Mouse (Mus musculus) heart, embryonic 11.5 days (tissue): ENCODE measurements around the gene Lce1d. TPM values are rescaled to one million over a fixed set of nuclear protein-coding genes. Genes with fewer than 3 reads are reported as not detected.
"Not testable (repeated sequence)": the region's sequence is repeated elsewhere in the genome, so short reads cannot be mapped to it uniquely, and the experiment has no call there.

Source experiments
- ATAC-seq: fragments of 200-750 bp; cut with Nextera tagmentation; replicated peaks from 2 replicates; pipeline ENCODE4 v1.8.0; 2017; ENCODE audit warnings: moderate library complexity; ENCODE audit not compliant: insufficient number of reproducible peaks, low FRiP score, low TSS enrichment
- H3K27ac ChIP-seq: fragments of 300-500 bp; sonication (generic); 2 replicates; pipeline ENCODE4 v1.5.1; 2014; ENCODE audit warnings: mild to moderate bottlenecking, low read depth, low read length
- H3K27me3 ChIP-seq: fragments of 300-500 bp; sonication (generic); 2 replicates; pipeline ENCODE4 v1.6.1; 2014; ENCODE audit warnings: mild to moderate bottlenecking, low read length, mixed read lengths; ENCODE audit not compliant: control insufficient read depth, insufficient read depth
- H3K36me3 ChIP-seq: fragments of 300-500 bp; sonication (generic); 2 replicates; pipeline ENCODE4 v1.6.1; 2014; ENCODE audit warnings: mild to moderate bottlenecking, low read length, moderate library complexity, mixed read lengths; ENCODE audit not compliant: control insufficient read depth, insufficient read depth
- H3K4me1 ChIP-seq: fragments of 300-500 bp; sonication (generic); 2 replicates; pipeline ENCODE4 v1.6.1; 2014; ENCODE audit warnings: low read length; ENCODE audit not compliant: control insufficient read depth, insufficient read depth
- H3K4me2 ChIP-seq: fragments of 300-500 bp; sonication (generic); 2 replicates; pipeline ENCODE4 v1.6.1; 2014; ENCODE audit warnings: mild to moderate bottlenecking, moderate library complexity
- H3K4me3 ChIP-seq: fragments of 300-500 bp; sonication (generic); 2 replicates; pipeline ENCODE4 v1.5.1; 2014; ENCODE audit warnings: low read depth, low read length
- H3K9ac ChIP-seq: fragments of 300-500 bp; sonication (generic); 2 replicates; pipeline ENCODE4 v1.6.1; 2014; ENCODE audit warnings: mild to moderate bottlenecking, low read depth, low read length, moderate library complexity
- H3K9me3 ChIP-seq: fragments of 300-500 bp; sonication (generic); replicated peaks from 2 replicates; pipeline ENCODE4 v1.6.1; 2016; ENCODE audit warnings: low read length; ENCODE audit not compliant: control insufficient read depth
- WGBS: fragments of 180-500 bp; shearing (Covaris S2); extraction: QIAGEN DNeasy Blood & Tissue Kit; methylation state at CpG from one replicate; pipeline ENCODE4 v1.1.7; 2014; ENCODE audit not compliant: insufficient replicate concordance; 5-methylcytosine and 5-hydroxymethylcytosine counted together
- polyA plus RNA-seq: library from polyadenylated mRNA; unstranded; fragments of >200 nt; fragmentation: Nextera tagmentation; extraction: Ambion mirVana; gene quantifications from 2 replicates; pipeline ENCODE4 v1.2.1, GENCODE M21; 2014

Lce1d gene
- not detected in 2 replicates for polyA plus RNA-seq

DNA sequence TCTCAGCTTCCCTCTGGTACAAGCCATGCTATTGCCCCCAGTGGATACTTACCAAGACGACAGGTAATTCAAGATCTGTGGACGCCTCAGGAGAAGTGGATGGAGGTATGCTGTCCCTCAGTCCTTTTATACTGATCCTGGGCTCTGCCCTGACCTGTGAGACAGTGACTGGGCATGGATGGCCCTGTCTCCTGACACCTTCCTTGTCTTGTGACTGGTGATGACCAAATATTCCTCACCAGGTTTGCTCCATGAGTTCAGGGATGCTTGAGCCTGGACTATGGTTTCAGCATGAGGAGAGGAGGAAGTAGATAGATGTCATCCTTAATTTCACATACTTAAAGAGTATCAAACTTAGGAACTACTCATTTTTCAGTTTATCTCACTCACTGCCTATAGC, at the start of gene Lce1d:
Gene Lce1d (minus strand): TSS at position 101 of the 400 bp plus-strand sequence.
- Histone ChIP-seq H3K4me2 (no peak within 1 kb of the TSS), H3K27ac (no peak within 1 kb of the TSS), H3K27me3 (no peaks in the 10 kb centered on the region), H3K9ac (no peak within 1 kb of the TSS), H3K4me1 (no peaks in the 10 kb centered on the region), H3K9me3 (no peaks in the 10 kb centered on the region), H3K4me3 (no peak within 1 kb of the TSS), H3K36me3 (no peaks in the 10 kb centered on the region)
- 59% methylated on average over 2 of the region's 2 CpGs for WGBS
- ATAC-seq, result no peak

DNA sequence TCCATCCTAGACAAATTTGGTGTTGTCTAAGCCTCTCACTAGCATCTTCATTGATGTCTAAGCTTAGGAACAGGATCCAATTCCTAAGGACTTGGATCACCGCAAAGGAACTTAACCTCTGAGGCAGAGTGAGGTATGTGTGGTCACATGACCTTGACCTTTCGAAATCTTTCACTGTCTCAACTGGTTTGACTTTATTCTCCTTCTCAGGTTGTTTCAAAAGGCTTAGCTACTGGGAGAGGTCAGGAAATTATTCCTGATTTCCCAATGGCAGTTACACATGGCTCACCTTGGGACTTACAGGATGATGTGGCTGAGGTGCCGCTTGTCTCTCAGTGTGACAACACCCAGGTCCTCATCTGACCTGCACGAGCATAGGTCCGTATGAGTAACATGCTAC, 35.6 kb upstream of the Lce1d start:
- no peaks in the 10 kb centered on the region for H3K27me3 ChIP-seq
- H3K27ac ChIP-seq, result no peak overlapping the region
- no peaks in the 10 kb centered on the region for H3K36me3 ChIP-seq
- no peaks in the 10 kb centered on the region for H3K9me3 ChIP-seq
- H3K4me1 ChIP-seq, result no peaks in the 10 kb centered on the region
- H3K4me3 ChIP-seq, result no peak overlapping the region
- H3K4me2 ChIP-seq, result no peak overlapping the region
- no peak for ATAC-seq
- H3K9ac ChIP-seq, result no peak overlapping the region
- 80% methylated on average over 5 of the region's 5 CpGs for WGBS

DNA sequence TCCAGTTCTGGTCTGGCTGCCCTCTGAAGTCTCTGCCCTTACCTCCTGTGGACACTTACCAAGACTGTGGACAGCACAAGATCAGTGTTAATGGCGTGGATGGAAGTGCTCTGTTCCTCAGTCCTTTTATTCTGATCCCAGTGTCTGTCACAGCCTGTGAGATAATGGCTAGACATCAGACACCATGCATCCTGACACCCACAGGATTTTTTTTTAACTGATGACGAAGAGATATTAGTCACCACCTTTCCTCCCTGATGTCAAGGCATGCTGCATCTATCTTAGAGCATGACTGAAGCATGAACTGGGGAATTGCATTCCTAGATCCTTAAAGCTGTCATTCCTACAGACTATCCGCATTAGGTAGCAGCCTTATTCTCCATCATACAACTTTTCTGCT, 33.2 kb upstream of the Lce1d start, which contains the start of gene Lce1f:
Gene Lce1f (minus strand): TSS at position 101 of the 400 bp plus-strand sequence.
- no peak within 1 kb of the TSS for H3K9ac ChIP-seq
- no peaks in the 10 kb centered on the region for H3K4me1 ChIP-seq
- no peak for ATAC-seq
- H3K4me3 ChIP-seq, result no peak within 1 kb of the TSS
- no peaks in the 10 kb centered on the region for H3K36me3 ChIP-seq
- no peak within 1 kb of the TSS for H3K27ac ChIP-seq
- no peaks in the 10 kb centered on the region for H3K9me3 ChIP-seq
- WGBS, result 63% methylated on average over 3 of the region's 3 CpGs
- H3K27me3 ChIP-seq, result no peaks in the 10 kb centered on the region
- no peak within 1 kb of the TSS for H3K4me2 ChIP-seq

DNA sequence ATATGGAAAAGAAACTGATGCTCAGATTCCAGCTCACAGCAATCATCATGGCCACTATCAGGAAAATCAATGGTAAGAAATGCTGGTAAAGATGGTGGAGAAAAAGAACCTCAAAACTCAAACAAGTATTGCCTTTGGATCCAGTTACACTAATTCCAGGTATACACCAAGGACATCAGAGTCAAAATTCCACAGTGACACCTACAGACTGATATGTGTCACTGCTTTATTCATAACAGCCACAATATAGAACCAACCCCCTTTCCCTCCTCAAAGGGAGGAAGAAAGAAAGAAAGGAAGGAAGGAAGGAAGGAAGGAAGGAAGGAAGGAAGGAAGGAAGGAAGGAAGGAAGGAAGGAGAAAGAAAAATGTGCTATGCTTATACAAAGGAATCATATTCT, 28.1 kb upstream of the Lce1d start:
- Histone ChIP-seq H3K9ac (no peak overlapping the region), H3K27ac (no peak overlapping the region), H3K36me3 (no peaks in the 10 kb centered on the region), H3K27me3 (no peaks in the 10 kb centered on the region), H3K4me2 (no peak overlapping the region), H3K4me1 (no peaks in the 10 kb centered on the region), H3K4me3 (no peak overlapping the region), H3K9me3 (no peaks in the 10 kb centered on the region)
- no peak for ATAC-seq

DNA sequence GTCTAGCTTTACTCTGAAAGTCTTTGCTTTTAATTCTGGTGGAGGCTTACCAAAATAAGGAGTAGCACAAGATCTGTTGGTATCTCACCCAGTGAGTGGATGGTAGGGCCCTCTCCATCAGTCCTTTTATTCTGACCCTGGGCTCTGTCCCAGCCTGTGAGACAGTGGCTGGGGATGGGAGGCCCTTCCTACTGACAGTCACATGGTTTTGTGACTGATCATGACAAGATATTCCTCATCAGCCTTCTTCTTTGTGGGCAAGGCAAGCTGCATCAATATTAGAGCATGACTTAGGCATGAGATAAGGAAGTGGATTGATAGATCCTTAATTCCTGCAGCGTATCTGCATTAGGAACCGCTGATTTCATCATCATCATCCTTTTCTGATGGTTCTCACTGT, 22.0 kb upstream of the Lce1d start, which contains the start of gene Lce1e:
Gene Lce1e (minus strand): TSS at position 101 of the 400 bp plus-strand sequence.
- Histone ChIP-seq H3K4me3 (no peak within 1 kb of the TSS), H3K9ac (no peak within 1 kb of the TSS), H3K9me3 (no peaks in the 10 kb centered on the region), H3K27ac (no peak within 1 kb of the TSS), H3K4me1 (no peaks in the 10 kb centered on the region), H3K27me3 (no peaks in the 10 kb centered on the region), H3K4me2 (no peak within 1 kb of the TSS), H3K36me3 (no peaks in the 10 kb centered on the region)
- ATAC-seq, result no peak
- WGBS, result 83% methylated on average over 2 of the region's 2 CpGs

DNA sequence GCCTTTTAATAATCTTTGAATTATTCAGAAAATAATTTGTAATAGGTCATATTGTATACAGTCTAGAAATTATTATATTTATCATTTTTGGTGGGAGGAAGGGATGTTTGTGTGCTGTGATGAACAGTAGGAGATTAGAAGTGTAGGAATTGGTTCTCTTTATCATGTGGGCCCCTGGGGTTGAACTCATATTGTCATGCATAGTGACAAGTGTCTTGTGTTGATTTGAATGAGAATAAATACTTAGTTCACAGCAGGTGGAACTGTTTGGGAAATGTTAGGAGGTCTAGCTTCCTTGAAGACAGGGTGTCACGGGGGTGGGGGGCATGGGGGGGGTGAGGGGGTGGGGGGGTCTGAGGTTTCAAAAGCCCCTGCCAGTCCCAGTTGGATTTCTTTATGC, 7.6 kb upstream of the Lce1d start:
- no peak overlapping the region for H3K9ac ChIP-seq
- H3K4me3 ChIP-seq, result no peak overlapping the region
- no peak overlapping the region for H3K27ac ChIP-seq
- no peak overlapping the region for H3K4me2 ChIP-seq
- H3K4me1 ChIP-seq, result no peaks in the 10 kb centered on the region
- H3K9me3 ChIP-seq, result no peaks in the 10 kb centered on the region
- no peaks in the 10 kb centered on the region for H3K27me3 ChIP-seq
- no peak for ATAC-seq
- 33% methylated on average over 1 of the region's 1 CpGs for WGBS
- H3K36me3 ChIP-seq, result no peaks in the 10 kb centered on the region

DNA sequence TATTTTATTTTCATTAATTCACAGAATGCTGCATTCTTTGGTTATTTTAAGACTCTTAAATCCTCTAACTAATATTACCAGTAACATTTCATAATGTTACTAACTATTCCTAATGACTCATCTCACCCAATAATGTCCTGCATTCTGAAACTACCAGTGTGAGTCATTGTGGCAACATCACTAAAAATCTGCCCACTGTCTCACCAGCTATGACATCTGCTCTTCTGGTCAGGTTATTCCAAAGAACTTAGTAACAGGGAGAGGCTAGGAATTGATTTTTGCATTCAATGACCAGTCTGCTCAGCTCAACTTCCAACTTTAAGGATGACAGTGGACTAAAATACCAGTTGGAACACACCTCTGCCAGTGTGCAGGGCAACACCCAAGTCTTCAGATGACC, 4.7 kb upstream of the Lce1d start:
- no peak overlapping the region for H3K9ac ChIP-seq
- H3K36me3 ChIP-seq, result no peaks in the 10 kb centered on the region
- H3K27ac ChIP-seq, result no peak overlapping the region
- H3K4me2 ChIP-seq, result no peak overlapping the region
- H3K27me3 ChIP-seq, result no peaks in the 10 kb centered on the region
- no peak overlapping the region for H3K4me3 ChIP-seq
- H3K4me1 ChIP-seq, result no peaks in the 10 kb centered on the region
- no peak for ATAC-seq
- H3K9me3 ChIP-seq, result no peaks in the 10 kb centered on the region

DNA sequence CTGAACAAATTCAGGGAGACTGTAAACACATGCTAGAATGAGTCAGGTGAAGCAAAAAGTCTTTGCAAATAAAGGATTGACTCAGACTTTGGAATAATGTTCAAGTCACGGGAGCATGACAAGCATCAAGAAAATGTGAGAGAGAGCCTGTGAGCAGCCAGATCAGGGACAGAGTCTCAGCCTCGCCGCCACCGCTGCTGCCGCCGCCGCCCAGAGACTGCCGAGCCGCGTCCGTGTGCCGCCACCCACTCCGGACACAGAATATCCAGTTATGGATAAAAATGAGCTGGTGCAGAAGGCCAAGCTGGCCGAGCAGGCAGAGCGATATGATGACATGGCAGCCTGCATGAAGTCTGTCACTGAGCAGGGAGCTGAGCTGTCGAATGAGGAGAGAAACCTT, 2.1 kb upstream of the Lce1d start:
- not testable (repeated sequence) for H3K9me3 ChIP-seq, H3K9ac ChIP-seq, H3K4me3 ChIP-seq, ATAC-seq, H3K4me1 ChIP-seq, H3K27ac ChIP-seq, H3K27me3 ChIP-seq, H3K36me3 ChIP-seq, H3K4me2 ChIP-seq
- WGBS, result 77% methylated on average over 16 of the region's 16 CpGs

DNA sequence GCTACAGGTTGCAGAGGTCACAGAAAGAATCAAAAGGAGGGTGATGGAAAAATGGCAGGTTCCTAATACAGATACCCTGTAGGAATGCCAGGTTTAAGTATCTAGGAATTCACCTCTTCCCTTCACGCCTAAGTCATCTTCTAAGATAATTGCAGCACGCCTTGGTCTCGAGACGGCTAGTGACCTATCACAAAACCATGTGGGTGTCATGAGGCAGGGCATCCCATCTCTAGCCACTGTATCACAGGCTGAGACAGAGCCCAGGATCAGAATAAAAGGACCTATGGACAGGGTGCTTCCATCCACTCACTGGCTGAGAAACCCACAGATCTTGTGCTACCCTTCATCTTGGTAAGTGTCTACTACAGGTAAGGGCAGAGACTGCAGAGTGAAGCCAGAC, 8.1 kb downstream of the Lce1d start, which contains the start of gene Lce1c:
Gene Lce1c (plus strand): TSS at position 301 of the 400 bp plus-strand sequence.
- H3K4me3 ChIP-seq, result no peak within 1 kb of the TSS
- H3K9me3 ChIP-seq, result no peaks in the 10 kb centered on the region
- 80% methylated on average over 4 of the region's 4 CpGs for WGBS
- ATAC-seq, result no peak
- H3K9ac ChIP-seq, result no peak within 1 kb of the TSS
- H3K4me1 ChIP-seq, result no peaks in the 10 kb centered on the region
- no peaks in the 10 kb centered on the region for H3K36me3 ChIP-seq
- H3K27me3 ChIP-seq, result no peaks in the 10 kb centered on the region
- no peak within 1 kb of the TSS for H3K27ac ChIP-seq
- H3K4me2 ChIP-seq, result no peak within 1 kb of the TSS
